Mouse (Mus musculus) kidney, adult 2 months (tissue): ENCODE measurements around the gene Isx. TPM values are rescaled to one million over a fixed set of nuclear protein-coding genes. Genes with fewer than 3 reads are reported as not detected.
A peak's percentile ranks its signal among the peaks of the same experiment; 100 is the strongest.

Experiments
- DNase-seq: peaks from one replicate; pipeline ENCODE4 v3.0.0; 2021
- H3K27ac ChIP-seq: fragments of 200-500 bp; 2 replicates; pipeline ENCODE4 v1.5.1; 2012; ENCODE audit warnings: low read depth, low read length, control low read depth, inconsistent platforms; ENCODE audit not compliant: insufficient read depth
- H3K27me3 ChIP-seq: fragments of 200-500 bp; replicated peaks from 2 replicates; pipeline ENCODE4 v1.6.1; 2012; ENCODE audit warnings: mild to moderate bottlenecking, moderate library complexity, low read length, inconsistent platforms; ENCODE audit not compliant: control insufficient read depth, insufficient read depth
- H3K36me3 ChIP-seq: fragments of 200-500 bp; 2 replicates; pipeline ENCODE4 v1.6.1; 2012; ENCODE audit warnings: mild to moderate bottlenecking, moderate library complexity, low read length, inconsistent platforms; ENCODE audit not compliant: control insufficient read depth, insufficient read depth
- H3K4me1 ChIP-seq: fragments of 200-500 bp; 2 replicates; pipeline ENCODE4 v1.6.1; 2011; ENCODE audit warnings: low read length; ENCODE audit not compliant: control insufficient read depth, insufficient read depth
- H3K4me3 ChIP-seq: fragments of 200-500 bp; 2 replicates; pipeline ENCODE4 v1.5.1; 2011; ENCODE audit warnings: mild to moderate bottlenecking, low read depth, low read length, control low read depth; ENCODE audit not compliant: insufficient read depth
- CTCF ChIP-seq: fragments of 200-500 bp; conservative IDR thresholded peaks from 2 replicates; pipeline ENCODE4 v1.5.1; 2011; ENCODE audit warnings: low read depth, mild to moderate bottlenecking, control low read depth, low read length, moderate library complexity, mixed read lengths; ENCODE audit not compliant: insufficient read depth, insufficient read length
- POLR2A ChIP-seq: fragments of 200-500 bp; IDR thresholded peaks from one replicate; pipeline ENCODE4 v1.6.1; 2011; ENCODE audit warnings: low read depth, low read length, control low read depth
- WGBS: fragments of 180-500 bp; shearing (Covaris S2); methylation state at CpG from one replicate; pipeline ENCODE4 v1.1.7; 2018; 5-methylcytosine and 5-hydroxymethylcytosine counted together
- polyA plus RNA-seq: library from polyadenylated mRNA; depleted of rRNA; stranded (reverse); fragments of >200 nt; gene quantifications from 2 replicates; pipeline ENCODE4 v1.2.3, GENCODE M21; 2012

Isx gene
- polyA plus RNA-seq, 1 experiment = not detected

GRCm38 (mm10) chr8:74853488-74853887 lies 19.5 kb upstream of the Isx start:
- Histone ChIP-seq H3K4me1 (no peaks in the 10 kb centered on the region), H3K27ac (no peak overlapping the region), H3K36me3 (no peaks in the 10 kb centered on the region), H3K4me3 (no peak overlapping the region), H3K27me3 (no peaks in the 10 kb centered on the region)
- 25% methylated on average over 5 of the region's 5 CpGs for WGBS
- TF ChIP-seq POLR2A = no peak
- no peak for TF ChIP-seq CTCF
- DNase-seq = peak; percentile 23

DNA sequence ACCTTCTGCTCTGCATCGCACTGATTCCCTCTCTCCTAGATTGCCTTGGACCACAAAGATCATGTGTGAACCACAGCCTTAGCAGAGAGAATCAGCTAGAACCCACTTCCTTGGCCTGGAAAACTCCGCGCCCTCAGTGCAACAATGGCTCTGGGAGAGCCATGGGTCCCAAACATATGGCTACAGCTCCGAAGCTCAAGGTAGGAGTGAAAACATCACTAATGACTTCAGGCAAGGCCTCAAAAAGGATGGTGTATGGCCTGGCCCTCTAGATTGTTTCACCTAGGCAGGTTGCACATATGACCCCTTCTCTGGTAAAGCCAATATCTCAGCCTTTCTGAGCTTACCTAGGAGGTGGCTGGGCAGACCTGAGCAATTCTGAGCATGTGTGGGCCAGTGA lies 18.2 kb upstream of the Isx start:
- DNase-seq = no peak
- Histone ChIP-seq H3K36me3 (no peaks in the 10 kb centered on the region), H3K27me3 (no peaks in the 10 kb centered on the region), H3K4me3 (no peak overlapping the region), H3K4me1 (no peaks in the 10 kb centered on the region), H3K27ac (no peak overlapping the region)
- 94% methylated on average over 4 of the region's 4 CpGs for WGBS
- TF ChIP-seq POLR2A = no peak
- no peak for TF ChIP-seq CTCF

DNA sequence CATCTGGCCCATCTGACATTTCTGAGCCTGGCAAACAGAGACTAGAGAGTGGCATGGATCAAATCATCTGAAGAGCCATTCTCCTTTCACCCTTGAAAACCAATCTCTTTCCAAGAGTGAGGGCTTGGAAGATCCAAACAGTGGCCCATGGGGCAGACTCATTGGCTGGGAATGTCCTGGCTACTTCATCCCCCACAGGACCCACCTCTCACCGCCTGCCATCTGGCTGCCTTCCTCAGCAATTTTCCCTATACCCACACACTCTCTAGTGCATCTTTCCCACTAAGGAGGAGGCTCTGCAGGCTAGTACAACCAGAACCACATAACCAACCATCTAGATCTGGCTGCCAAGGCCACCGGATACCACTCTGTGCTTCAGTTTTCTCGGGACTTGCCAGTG lies 17.6 kb upstream of the Isx start:
- H3K4me1 ChIP-seq = no peaks in the 10 kb centered on the region
- H3K4me3 ChIP-seq = no peak overlapping the region
- H3K27me3 ChIP-seq = no peaks in the 10 kb centered on the region
- TF ChIP-seq POLR2A = no peak
- 84% methylated on average over 3 of the region's 3 CpGs for WGBS
- no peaks in the 10 kb centered on the region for H3K36me3 ChIP-seq
- no peak for DNase-seq
- no peak overlapping the region for H3K27ac ChIP-seq

DNA sequence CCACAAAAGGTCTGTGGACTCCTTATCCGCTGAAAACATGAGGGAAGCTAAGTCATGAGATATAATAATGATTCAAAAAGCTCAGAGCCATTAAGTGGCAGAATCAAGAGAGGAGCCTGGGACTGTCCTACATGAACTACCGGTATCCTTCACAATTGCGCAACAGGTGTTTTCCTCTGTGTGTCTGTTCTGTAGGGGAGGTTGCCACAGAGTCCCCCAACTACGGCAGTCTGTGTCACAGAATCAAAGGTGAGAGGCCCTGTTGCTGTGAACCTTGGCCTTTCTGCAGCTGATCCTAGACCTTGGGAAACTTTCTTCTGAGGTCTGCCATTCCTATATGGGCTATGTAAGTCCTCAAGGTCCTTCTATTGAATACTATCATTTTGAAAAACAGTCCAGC lies 13.7 kb upstream of the Isx start:
- TF ChIP-seq CTCF (no peak), POLR2A (no peak)
- DNase-seq = no peak
- H3K27me3 ChIP-seq = no peaks in the 10 kb centered on the region
- H3K4me3 ChIP-seq = no peak overlapping the region
- 84% methylated on average over 4 of the region's 4 CpGs for WGBS
- H3K27ac ChIP-seq = no peak overlapping the region
- H3K36me3 ChIP-seq = no peaks in the 10 kb centered on the region
- H3K4me1 ChIP-seq = no peaks in the 10 kb centered on the region

GRCm38 (mm10) chr8:74860449-74860848 lies 12.5 kb upstream of the Isx start:
- 61% methylated on average over 6 of the region's 6 CpGs for WGBS
- TF ChIP-seq POLR2A (no peak), CTCF (no peak)
- Histone ChIP-seq H3K4me3 (no peak overlapping the region), H3K4me1 (no peaks in the 10 kb centered on the region), H3K27me3 (no peaks in the 10 kb centered on the region), H3K27ac (no peak overlapping the region), H3K36me3 (no peaks in the 10 kb centered on the region)
- DNase-seq = no peak

DNA sequence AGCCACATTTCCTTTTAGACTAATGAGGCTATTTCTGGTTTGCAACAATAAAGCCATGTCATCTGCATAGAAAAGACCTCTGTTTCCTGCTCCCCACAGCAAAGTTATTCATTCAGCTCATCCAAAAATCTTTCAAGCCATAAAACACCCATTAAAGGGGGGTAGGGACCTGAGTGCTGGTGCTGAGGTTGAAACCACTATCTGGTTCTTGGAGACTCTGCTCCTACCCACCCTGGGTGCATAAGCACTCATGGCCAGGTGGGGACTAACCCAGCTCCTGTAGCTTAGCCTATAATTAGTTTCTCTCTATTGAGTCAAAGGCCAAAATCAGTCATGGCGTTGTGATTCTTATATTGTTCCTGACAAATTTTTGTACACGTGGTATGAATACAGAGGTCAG lies 10.4 kb upstream of the Isx start:
- Histone ChIP-seq H3K27ac (no peak overlapping the region), H3K4me3 (no peak overlapping the region), H3K27me3 (no peaks in the 10 kb centered on the region), H3K4me1 (no peaks in the 10 kb centered on the region), H3K36me3 (no peaks in the 10 kb centered on the region)
- 63% methylated on average over 2 of the region's 2 CpGs for WGBS
- DNase-seq = no peak
- TF ChIP-seq POLR2A = no peak
- no peak for TF ChIP-seq CTCF

DNA sequence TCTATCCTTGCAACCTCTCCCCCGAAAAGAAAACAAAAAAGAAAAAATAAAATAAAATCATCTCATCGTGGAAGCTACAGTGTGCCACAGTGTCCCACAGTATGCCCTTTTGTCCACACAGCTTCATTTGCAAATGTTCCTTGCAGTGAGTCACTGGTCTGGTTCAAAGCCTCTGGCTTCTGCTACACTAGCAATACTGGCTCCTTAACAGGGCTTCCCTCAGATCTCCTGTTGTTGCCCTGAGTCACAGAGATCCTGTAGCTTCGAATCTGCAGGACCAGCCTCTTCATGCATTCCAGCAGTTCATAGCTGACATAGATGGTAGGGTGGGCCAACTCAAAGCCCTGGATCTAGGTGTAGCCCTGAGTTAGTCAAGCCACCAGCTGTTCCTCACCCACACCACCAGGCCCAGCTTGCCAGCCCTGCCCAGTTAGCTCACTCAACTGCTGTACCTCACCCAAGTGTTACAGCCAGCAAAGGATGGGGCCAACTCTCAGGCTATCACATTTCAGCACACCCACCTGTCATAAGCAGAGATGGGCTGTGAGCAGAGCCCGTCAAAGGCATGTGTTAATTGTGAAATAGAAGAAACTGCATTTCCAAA lies 2.5 kb upstream of the Isx start:
- no peak for DNase-seq
- Histone ChIP-seq H3K27me3 (no peaks in the 10 kb centered on the region), H3K27ac (no peak overlapping the region), H3K36me3 (no peaks in the 10 kb centered on the region), H3K4me3 (no peak overlapping the region), H3K4me1 (no peaks in the 10 kb centered on the region)
- 71% methylated on average over 4 of the region's 4 CpGs for WGBS
- TF ChIP-seq POLR2A (no peak), CTCF (no peak)
